Mouse (Mus musculus): ENCODE results near the gene Irf4. TPM values are rescaled to one million over a fixed set of nuclear protein-coding genes. Genes with fewer than 3 reads are reported as not detected.

Irf4 gene
- polyA plus RNA-seq, 1 experiment, result not detected

DNA sequence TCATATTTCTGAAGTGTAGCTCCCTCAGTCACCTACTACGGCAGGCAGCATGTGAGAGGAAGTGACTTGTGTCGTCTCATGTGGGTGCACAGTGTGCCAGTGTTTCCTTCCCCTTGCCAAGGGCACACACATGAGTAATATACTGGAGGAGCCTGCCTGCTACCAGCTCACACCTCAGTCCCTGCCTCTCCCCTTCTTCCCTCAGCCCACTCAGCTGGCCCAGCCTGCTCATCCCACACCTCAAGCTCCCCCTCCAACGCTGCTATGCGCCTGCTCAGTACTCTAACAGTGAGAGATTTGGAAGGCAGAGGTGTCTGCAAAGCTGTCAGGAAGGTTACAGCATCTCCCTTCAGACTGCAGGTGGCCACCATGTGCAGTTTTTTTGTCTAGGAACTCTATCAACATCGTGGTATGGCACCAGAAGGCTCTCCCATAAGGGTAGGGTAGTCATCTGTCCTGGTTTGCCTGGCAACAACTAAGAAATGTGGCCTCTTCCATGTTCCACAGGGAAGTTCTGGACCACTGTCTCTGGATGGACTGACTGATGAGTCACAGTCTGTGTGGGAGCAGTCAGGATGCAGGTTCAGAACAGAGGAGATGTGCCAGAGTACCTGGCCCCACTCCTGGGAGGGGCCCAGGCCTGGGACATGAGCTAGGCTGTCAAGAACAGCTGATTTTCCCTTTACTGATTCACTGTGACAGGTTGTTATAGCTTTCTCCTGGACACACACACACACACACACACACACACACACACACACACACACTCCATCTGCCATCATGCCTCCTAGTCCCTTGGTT is 37.4 kb downstream of the Irf4 start:
- no peaks in the 10 kb centered on the region for H3K4me1 ChIP-seq (ENCODE audit: control insufficient read depth)
- H3K36me3 ChIP-seq (ENCODE audit: control insufficient read depth), result no peaks in the 10 kb centered on the region
- H3K9me3 ChIP-seq (ENCODE audit: control insufficient read depth, low read length), result no peaks in the 10 kb centered on the region
- H3K4me3 ChIP-seq (replicated peaks), result no peak overlapping the region
- H3K27me3 ChIP-seq (ENCODE audit: control insufficient read depth), result no peaks in the 10 kb centered on the region
- no peak for TF ChIP-seq TAL1 (IDR thresholded peaks at IDR 0.05; ENCODE audit: low read length)
- TF ChIP-seq GATA1 (IDR thresholded peaks at IDR 0.05; ENCODE audit: low read length), result no peak

DNA sequence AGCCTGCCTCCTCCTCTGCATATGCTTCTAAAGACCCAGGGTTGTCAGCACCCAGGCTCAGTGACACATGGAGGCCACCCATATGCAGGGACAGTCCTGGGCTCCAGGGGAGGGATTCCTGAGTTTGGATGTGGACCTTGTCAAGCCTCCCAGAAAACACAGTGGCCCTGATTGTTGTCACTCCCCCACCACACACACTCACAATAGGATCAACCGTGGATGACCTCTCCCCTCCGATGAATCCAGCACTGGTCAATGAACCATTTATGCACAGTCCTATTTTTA is 38.0 kb downstream of the Irf4 start:
- TF ChIP-seq TAL1 (IDR thresholded peaks at IDR 0.05; ENCODE audit: low read length), result no peak
- TF ChIP-seq GATA1 (IDR thresholded peaks at IDR 0.05; ENCODE audit: low read length), result no peak
- H3K9me3 ChIP-seq (ENCODE audit: control insufficient read depth, low read length), result no peaks in the 10 kb centered on the region
- no peaks in the 10 kb centered on the region for H3K27me3 ChIP-seq (ENCODE audit: control insufficient read depth)
- no peaks in the 10 kb centered on the region for H3K4me1 ChIP-seq (ENCODE audit: control insufficient read depth)
- H3K4me3 ChIP-seq (replicated peaks), result no peak overlapping the region
- H3K36me3 ChIP-seq (ENCODE audit: control insufficient read depth), result no peaks in the 10 kb centered on the region

DNA sequence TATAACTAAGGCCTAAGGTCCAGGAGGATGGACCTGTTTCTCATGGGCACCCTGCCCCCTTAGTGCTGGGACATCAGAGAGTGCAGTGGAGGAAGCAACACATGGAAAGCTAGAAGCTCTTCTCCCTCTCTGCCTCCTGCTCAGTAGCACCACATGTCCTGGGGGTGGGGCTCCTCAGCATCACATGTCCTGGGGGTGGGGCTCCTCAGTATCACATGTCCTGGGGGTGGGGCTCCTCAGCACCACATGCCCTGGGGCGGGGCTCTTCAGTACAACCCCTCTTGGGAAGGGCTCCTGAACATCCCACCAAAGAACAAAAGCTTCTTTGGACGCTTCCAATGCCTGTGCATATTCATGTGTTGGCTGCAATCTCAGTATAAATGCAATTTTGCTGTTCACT is 38.5 kb downstream of the Irf4 start:
- no peaks in the 10 kb centered on the region for H3K4me1 ChIP-seq (ENCODE audit: control insufficient read depth)
- TF ChIP-seq TAL1 (IDR thresholded peaks at IDR 0.05; ENCODE audit: low read length), result no peak
- no peak for TF ChIP-seq GATA1 (IDR thresholded peaks at IDR 0.05; ENCODE audit: low read length)
- no peaks in the 10 kb centered on the region for H3K27me3 ChIP-seq (ENCODE audit: control insufficient read depth)
- no peaks in the 10 kb centered on the region for H3K9me3 ChIP-seq (ENCODE audit: control insufficient read depth, low read length)
- no peaks in the 10 kb centered on the region for H3K36me3 ChIP-seq (ENCODE audit: control insufficient read depth)
- no peak overlapping the region for H3K4me3 ChIP-seq (replicated peaks)

DNA sequence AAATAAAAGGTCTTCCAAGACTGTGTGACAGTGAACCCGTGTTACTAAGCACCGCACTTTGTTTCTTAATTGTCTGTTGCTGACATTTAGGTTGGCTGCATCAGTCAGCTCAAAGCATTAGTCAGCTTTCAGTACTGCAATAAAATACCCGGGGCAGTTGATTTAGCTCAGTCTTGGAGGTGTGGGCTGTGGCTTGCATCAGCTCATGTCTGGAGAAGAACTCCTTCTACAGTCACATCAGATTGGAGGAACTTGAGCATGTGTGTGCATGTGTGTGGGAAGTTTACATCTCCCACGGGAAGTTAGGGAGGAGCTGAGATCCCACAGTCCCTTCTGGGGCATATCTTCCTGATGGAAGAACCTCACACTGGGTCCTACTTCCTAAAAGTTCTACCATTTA is 38.9 kb downstream of the Irf4 start:
- Histone ChIP-seq H3K4me1 (ENCODE audit: control insufficient read depth) (no peaks in the 10 kb centered on the region), H3K36me3 (ENCODE audit: control insufficient read depth) (no peaks in the 10 kb centered on the region), H3K27me3 (ENCODE audit: control insufficient read depth) (no peaks in the 10 kb centered on the region), H3K4me3 (replicated peaks) (no peak overlapping the region), H3K9me3 (ENCODE audit: control insufficient read depth, low read length) (no peaks in the 10 kb centered on the region)
- TF ChIP-seq GATA1 (IDR thresholded peaks at IDR 0.05; ENCODE audit: low read length) (no peak), TAL1 (IDR thresholded peaks at IDR 0.05; ENCODE audit: low read length) (no peak)

DNA sequence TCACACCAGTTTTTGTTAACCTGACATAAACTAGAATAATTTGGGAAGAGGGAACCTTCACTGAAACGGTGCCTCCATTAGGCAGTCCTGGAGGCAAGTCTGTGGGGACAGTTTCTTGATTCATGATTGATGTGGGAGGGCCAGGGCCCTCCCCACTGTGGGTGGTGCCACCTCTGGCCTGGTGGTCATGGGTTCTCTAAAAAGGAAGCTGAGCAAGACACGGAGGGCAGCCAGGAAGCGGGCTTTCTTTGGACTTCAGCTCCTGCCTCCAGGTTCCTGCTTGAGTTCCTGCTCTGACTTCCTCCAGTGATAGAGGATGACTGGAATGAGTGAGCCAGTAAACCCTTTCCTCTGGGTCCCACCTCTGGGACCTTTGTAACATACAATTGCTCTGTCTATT is 39.4 kb downstream of the Irf4 start:
- no peaks in the 10 kb centered on the region for H3K4me1 ChIP-seq (ENCODE audit: control insufficient read depth)
- H3K9me3 ChIP-seq (ENCODE audit: control insufficient read depth, low read length), result no peaks in the 10 kb centered on the region
- H3K36me3 ChIP-seq (ENCODE audit: control insufficient read depth), result no peaks in the 10 kb centered on the region
- no peak for TF ChIP-seq TAL1 (IDR thresholded peaks at IDR 0.05; ENCODE audit: low read length)
- no peak for TF ChIP-seq GATA1 (IDR thresholded peaks at IDR 0.05; ENCODE audit: low read length)
- H3K27me3 ChIP-seq (ENCODE audit: control insufficient read depth), result no peaks in the 10 kb centered on the region
- H3K4me3 ChIP-seq (replicated peaks), result no peak overlapping the region

DNA sequence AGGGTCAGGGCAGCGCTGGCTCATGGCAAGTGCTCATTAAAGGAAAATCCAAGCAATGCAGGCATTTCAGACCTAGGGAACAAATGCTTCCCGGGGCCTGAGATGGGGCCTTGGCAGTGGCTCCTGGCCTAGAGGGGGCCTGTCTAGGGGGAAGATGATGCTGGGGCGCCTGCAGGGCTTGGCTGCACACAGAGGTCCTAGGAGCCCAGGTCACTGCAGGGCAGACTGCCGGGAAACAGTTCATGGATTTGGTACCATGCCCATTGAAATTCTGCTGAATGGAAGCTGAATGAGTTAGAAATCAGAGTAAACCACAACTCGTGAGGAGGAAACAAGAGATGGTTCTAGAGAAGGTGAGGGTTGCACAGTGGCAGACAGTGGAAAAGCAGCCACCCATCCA is 41.0 kb downstream of the Irf4 start:
- no peak for TF ChIP-seq GATA1 (IDR thresholded peaks at IDR 0.05; ENCODE audit: low read length)
- no peak for TF ChIP-seq TAL1 (IDR thresholded peaks at IDR 0.05; ENCODE audit: low read length)
- Histone ChIP-seq H3K27me3 (ENCODE audit: control insufficient read depth) (no peaks in the 10 kb centered on the region), H3K9me3 (ENCODE audit: control insufficient read depth, low read length) (no peaks in the 10 kb centered on the region)

DNA sequence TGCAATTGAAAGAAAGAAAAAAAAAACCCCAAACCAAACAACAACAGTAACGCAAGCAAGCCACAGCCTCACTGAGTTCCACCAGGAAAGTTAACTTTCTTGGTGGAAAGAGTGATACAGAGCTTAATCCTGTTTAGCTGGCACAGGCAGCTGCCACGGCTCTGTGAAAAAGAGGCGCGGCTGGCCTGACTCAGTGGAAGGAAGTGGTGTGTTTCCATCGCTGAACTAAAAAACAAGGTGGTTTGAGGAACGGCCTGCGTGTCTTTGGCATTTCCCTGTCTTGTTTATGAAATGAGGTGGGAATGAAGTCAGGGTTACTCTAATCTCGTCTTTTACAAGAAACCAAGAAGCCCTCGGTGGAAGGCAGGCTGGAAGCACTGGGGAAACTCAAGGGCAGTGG is 43.3 kb downstream of the Irf4 start:
- no peaks in the 10 kb centered on the region for H3K27me3 ChIP-seq (ENCODE audit: control insufficient read depth)
- no peaks in the 10 kb centered on the region for H3K36me3 ChIP-seq (ENCODE audit: control insufficient read depth)
- H3K4me1 ChIP-seq (ENCODE audit: control insufficient read depth), result no peaks in the 10 kb centered on the region
- no peaks in the 10 kb centered on the region for H3K9me3 ChIP-seq (ENCODE audit: control insufficient read depth, low read length)
- TF ChIP-seq TAL1 (IDR thresholded peaks at IDR 0.05; ENCODE audit: low read length), result no peak
- TF ChIP-seq GATA1 (IDR thresholded peaks at IDR 0.05; ENCODE audit: low read length), result no peak
- H3K4me3 ChIP-seq (replicated peaks), result no peak overlapping the region

More for the DNA sequence above, 41.0 kb downstream of the Irf4 start:
- H3K4me3 ChIP-seq (replicated peaks), result no peak overlapping the region
- no peaks in the 10 kb centered on the region for H3K36me3 ChIP-seq (ENCODE audit: control insufficient read depth)
- no peaks in the 10 kb centered on the region for H3K4me1 ChIP-seq (ENCODE audit: control insufficient read depth)

DNA sequence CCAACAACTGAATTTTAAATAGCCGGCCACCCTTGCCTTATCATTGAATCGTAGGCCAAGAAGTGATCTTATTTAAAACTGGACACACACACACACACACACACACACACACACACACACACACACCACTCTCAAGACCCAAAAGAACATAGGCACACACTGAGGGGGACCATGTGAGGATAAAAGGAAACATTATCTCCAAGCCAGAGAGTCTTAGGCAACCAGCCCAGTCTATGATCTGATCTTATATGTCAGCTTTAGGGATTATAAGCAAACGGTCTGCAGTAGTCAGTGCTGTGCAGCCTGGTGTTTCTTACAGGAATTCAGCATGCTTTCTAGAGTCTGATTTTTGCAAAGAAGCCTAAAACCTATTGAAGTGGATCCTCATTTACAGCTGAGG is 43.7 kb downstream of the Irf4 start:
- TF ChIP-seq GATA1 (IDR thresholded peaks at IDR 0.05; ENCODE audit: low read length), result no peak
- no peak for TF ChIP-seq TAL1 (IDR thresholded peaks at IDR 0.05; ENCODE audit: low read length)
- no peaks in the 10 kb centered on the region for H3K36me3 ChIP-seq (ENCODE audit: control insufficient read depth)
- no peak overlapping the region for H3K4me3 ChIP-seq (replicated peaks)
- H3K9me3 ChIP-seq (ENCODE audit: control insufficient read depth, low read length), result no peaks in the 10 kb centered on the region
- H3K27me3 ChIP-seq (ENCODE audit: control insufficient read depth), result no peaks in the 10 kb centered on the region
- no peaks in the 10 kb centered on the region for H3K4me1 ChIP-seq (ENCODE audit: control insufficient read depth)

DNA sequence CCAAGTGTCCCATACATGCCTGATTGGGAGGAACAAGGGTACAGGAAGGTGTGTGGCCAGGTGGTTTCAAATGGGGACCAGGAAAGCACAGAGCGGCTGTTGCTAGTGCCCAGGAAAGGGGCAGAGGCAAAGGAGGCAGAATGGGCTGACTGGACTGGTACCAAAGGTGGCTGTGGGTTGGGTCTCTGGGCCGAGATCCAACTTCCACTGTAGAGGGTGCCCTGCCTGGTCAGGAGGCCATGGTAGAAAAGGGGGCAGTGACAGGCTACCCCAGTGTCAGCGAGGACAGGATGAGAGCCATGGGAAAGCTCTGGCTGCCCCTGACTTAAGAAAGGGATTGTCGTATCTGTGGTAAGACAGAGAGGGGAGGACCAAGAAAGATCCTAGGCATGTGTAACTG is 44.2 kb downstream of the Irf4 start:
- Histone ChIP-seq H3K4me3 (replicated peaks) (no peak overlapping the region), H3K4me1 (ENCODE audit: control insufficient read depth) (no peaks in the 10 kb centered on the region), H3K9me3 (ENCODE audit: control insufficient read depth, low read length) (no peaks in the 10 kb centered on the region), H3K27me3 (ENCODE audit: control insufficient read depth) (no peaks in the 10 kb centered on the region), H3K36me3 (ENCODE audit: control insufficient read depth) (no peaks in the 10 kb centered on the region)
- TF ChIP-seq TAL1 (IDR thresholded peaks at IDR 0.05; ENCODE audit: low read length) (no peak), GATA1 (IDR thresholded peaks at IDR 0.05; ENCODE audit: low read length) (no peak)

DNA sequence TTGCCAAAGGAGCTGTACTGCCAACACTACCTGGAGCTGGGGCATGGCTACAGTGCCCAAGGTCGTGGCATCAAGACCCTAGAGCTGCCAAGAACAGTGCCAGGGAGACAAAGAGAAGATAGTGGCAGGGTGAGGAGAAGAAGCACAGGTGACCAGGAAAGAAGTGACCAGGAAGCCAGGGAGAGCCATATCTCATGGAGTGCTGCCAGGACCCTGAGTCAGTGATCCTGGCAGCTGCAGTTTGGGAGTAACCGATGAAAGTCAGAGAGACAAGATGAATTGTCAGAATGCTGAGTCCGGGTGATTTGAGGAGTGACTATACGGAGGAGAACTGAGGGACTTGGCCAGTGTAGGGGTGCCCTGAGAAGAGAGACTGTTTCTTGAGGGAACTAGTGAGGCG is 44.6 kb downstream of the Irf4 start:
- TF ChIP-seq GATA1 (IDR thresholded peaks at IDR 0.05; ENCODE audit: low read length), result no peak
- TF ChIP-seq TAL1 (IDR thresholded peaks at IDR 0.05; ENCODE audit: low read length), result no peak

More for the DNA sequence above, 44.6 kb downstream of the Irf4 start:
- H3K36me3 ChIP-seq (ENCODE audit: control insufficient read depth), result no peaks in the 10 kb centered on the region
- no peaks in the 10 kb centered on the region for H3K27me3 ChIP-seq (ENCODE audit: control insufficient read depth)
- H3K4me3 ChIP-seq (replicated peaks), result no peak overlapping the region
- no peaks in the 10 kb centered on the region for H3K4me1 ChIP-seq (ENCODE audit: control insufficient read depth)
- no peaks in the 10 kb centered on the region for H3K9me3 ChIP-seq (ENCODE audit: control insufficient read depth, low read length)
